Mouse (Mus musculus) kidney, embryonic 14.5 days (tissue): ENCODE measurements at regions not wholly inside any gene's neighbourhood (a gene's known extent, or its start where the extent isn't known, plus 50 kb on each side); places are given as distances from the start of the nearest gene placed in this dataset.

ENCODE experiments used
- ATAC-seq: fragments of 200-750 bp; cut with Nextera tagmentation; 2 replicates; pipeline ENCODE4 v1.8.0; 2017; ENCODE audit warnings: moderate number of reproducible peaks, mild to moderate bottlenecking, moderate TSS enrichment, moderate library complexity; ENCODE audit not compliant: low FRiP score, low TSS enrichment
- H3K27ac ChIP-seq: fragments of 300-500 bp; sonication (generic); 2 replicates; pipeline ENCODE4 v1.5.1; 2014; ENCODE audit warnings: low read depth, mild to moderate bottlenecking, low read length, moderate library complexity, mixed read lengths
- H3K27me3 ChIP-seq: fragments of 300-500 bp; sonication (generic); 2 replicates; pipeline ENCODE4 v1.6.1; 2014; ENCODE audit warnings: mild to moderate bottlenecking, low read length; ENCODE audit not compliant: control insufficient read depth, insufficient read depth
- H3K36me3 ChIP-seq: fragments of 300-500 bp; sonication (generic); 2 replicates; pipeline ENCODE4 v1.6.1; 2014; ENCODE audit warnings: low read length, mixed read lengths; ENCODE audit not compliant: control insufficient read depth, insufficient read depth
- H3K4me1 ChIP-seq: fragments of 300-500 bp; sonication (generic); 2 replicates; pipeline ENCODE4 v1.6.1; 2014; ENCODE audit warnings: low read length, mixed read lengths; ENCODE audit not compliant: control insufficient read depth, insufficient read depth
- H3K4me2 ChIP-seq: fragments of 300-500 bp; sonication (generic); replicated peaks from 2 replicates; pipeline ENCODE4 v1.6.1; 2014; ENCODE audit warnings: low read depth, mild to moderate bottlenecking, low read length
- H3K4me3 ChIP-seq: fragments of 300-500 bp; sonication (generic); 2 replicates; pipeline ENCODE4 v1.5.1; 2014; ENCODE audit warnings: mild to moderate bottlenecking, low read length
- H3K9ac ChIP-seq: fragments of 300-500 bp; sonication (generic); 2 replicates; pipeline ENCODE4 v1.6.1; 2014; ENCODE audit warnings: low read depth, mild to moderate bottlenecking, low read length, moderate library complexity
- H3K9me3 ChIP-seq: fragments of 300-500 bp; sonication (generic); 2 replicates; pipeline ENCODE4 v1.6.1; 2016; ENCODE audit warnings: low read length; ENCODE audit not compliant: control insufficient read depth
- WGBS: fragments of 180-500 bp; shearing (Covaris S2); extraction: QIAGEN DNeasy Blood & Tissue Kit; methylation state at CpG from one replicate; pipeline ENCODE4 v1.1.7; 2014; 5-methylcytosine and 5-hydroxymethylcytosine counted together

GRCm38 (mm10) chr3:17330429-17331373 is 617.5 kb upstream of the Cypt12 start:
- Histone ChIP-seq H3K4me1 (no peaks in the 10 kb centered on the region), H3K9ac (no peak overlapping the region), H3K4me2 (no peak overlapping the region), H3K27ac (no peak overlapping the region), H3K27me3 (no peaks in the 10 kb centered on the region), H3K4me3 (no peak overlapping the region), H3K36me3 (no peaks in the 10 kb centered on the region), H3K9me3 (no peaks in the 10 kb centered on the region)
- WGBS = 73% methylated on average over 6 of the region's 6 CpGs
- no peak for ATAC-seq

- H3K36me3 ChIP-seq = no peaks in the 10 kb centered on the region
- ATAC-seq = no peak
- WGBS = 91% methylated on average over 3 of the region's 3 CpGs
- H3K27me3 ChIP-seq = no peaks in the 10 kb centered on the region
- no peak overlapping the region for H3K4me2 ChIP-seq
- no peak overlapping the region for H3K4me3 ChIP-seq
- H3K9ac ChIP-seq = no peak overlapping the region
- no peaks in the 10 kb centered on the region for H3K4me1 ChIP-seq
- H3K9me3 ChIP-seq = no peaks in the 10 kb centered on the region
- no peak overlapping the region for H3K27ac ChIP-seq
Measured at GRCm38 (mm10) chr3:17360253-17360652, 588.0 kb upstream of the Cypt12 start.
